Mouse (Mus musculus) limb, embryonic 14.5 days (tissue): ENCODE data around the gene Cuedc2. TPM values are rescaled to one million over a fixed set of nuclear protein-coding genes. Genes with fewer than 3 reads are reported as not detected.

Experiments used
- ATAC-seq: fragments of 200-750 bp; cut with Nextera tagmentation; 2 replicates; pipeline ENCODE4 v1.8.0; 2017; ENCODE audit warnings: low read depth, moderate number of reproducible peaks, moderate TSS enrichment; ENCODE audit not compliant: low FRiP score
- DNase-seq: peaks from one replicate; pipeline ENCODE4 v3.0.0-alpha.2; 2015; ENCODE audit warnings: low spot score
- H3K27ac ChIP-seq: fragments of 300-500 bp; sonication (generic); replicated peaks from 2 replicates; pipeline ENCODE4 v1.5.1; 2014; ENCODE audit warnings: low read depth, mild to moderate bottlenecking, low read length, moderate library complexity, mixed read lengths
- H3K27me3 ChIP-seq: fragments of 300-500 bp; sonication (generic); 2 replicates; pipeline ENCODE4 v1.6.1; 2014; ENCODE audit warnings: low read length, mixed read lengths; ENCODE audit not compliant: control insufficient read depth, insufficient read depth
- H3K36me3 ChIP-seq: fragments of 300-500 bp; sonication (generic); 2 replicates; pipeline ENCODE4 v1.6.1; 2014; ENCODE audit warnings: mild to moderate bottlenecking, low read length, moderate library complexity, mixed read lengths; ENCODE audit not compliant: control insufficient read depth, insufficient read depth
- H3K4me1 ChIP-seq: fragments of 300-500 bp; sonication (generic); 2 replicates; pipeline ENCODE4 v1.6.1; 2014; ENCODE audit warnings: antibody characterized with exemption, low read length, mixed read lengths; ENCODE audit not compliant: control insufficient read depth, insufficient read depth
- H3K4me2 ChIP-seq: fragments of 300-500 bp; sonication (generic); replicated peaks from 2 replicates; pipeline ENCODE4 v1.6.1; 2014; ENCODE audit warnings: low read depth, mild to moderate bottlenecking, low read length, moderate library complexity; ENCODE audit not compliant: severe bottlenecking
- H3K4me3 ChIP-seq: fragments of 300-500 bp; sonication (generic); replicated peaks from 2 replicates; pipeline ENCODE4 v1.5.1; 2014; ENCODE audit warnings: low read length
- H3K9ac ChIP-seq: fragments of 300-500 bp; sonication (generic); 2 replicates; pipeline ENCODE4 v1.6.1; 2014; ENCODE audit warnings: mild to moderate bottlenecking, low read depth, low read length, moderate library complexity; ENCODE audit not compliant: severe bottlenecking
- H3K9me3 ChIP-seq: fragments of 300-500 bp; sonication (generic); 2 replicates; pipeline ENCODE4 v1.6.1; 2016; ENCODE audit warnings: low read length; ENCODE audit not compliant: control insufficient read depth
- POLR2A ChIP-seq: fragments of 200-500 bp; IDR thresholded peaks from 2 replicates; pipeline ENCODE4 v1.8.0; 2012; ENCODE audit warnings: inconsistent platforms, mild to moderate bottlenecking, moderate library complexity, borderline replicate concordance; ENCODE audit not compliant: insufficient read depth, insufficient read length; ENCODE audit errors: extremely low read depth
- WGBS: fragments of 180-500 bp; shearing (Covaris S2); extraction: QIAGEN DNeasy Blood & Tissue Kit; methylation state at CpG from one replicate; pipeline ENCODE4 v1.1.7; 2014; 5-methylcytosine and 5-hydroxymethylcytosine counted together
- polyA plus RNA-seq, 2 experiments: library from polyadenylated mRNA; depleted of rRNA in 1 of 2; stranded (reverse) in 1 of 2; unstranded in 1 of 2; fragments of >200 nt; fragmentation: Nextera tagmentation in 1 of 2; extraction: Ambion mirVana in 1 of 2; gene quantifications; 2 replicates each; pipeline versions ENCODE4 v1.2.1 to v1.2.3; 2012 to 2014

Gene Cuedc2
- polyA plus RNA-seq, 2 experiments = 110 to 164 TPM

DNA sequence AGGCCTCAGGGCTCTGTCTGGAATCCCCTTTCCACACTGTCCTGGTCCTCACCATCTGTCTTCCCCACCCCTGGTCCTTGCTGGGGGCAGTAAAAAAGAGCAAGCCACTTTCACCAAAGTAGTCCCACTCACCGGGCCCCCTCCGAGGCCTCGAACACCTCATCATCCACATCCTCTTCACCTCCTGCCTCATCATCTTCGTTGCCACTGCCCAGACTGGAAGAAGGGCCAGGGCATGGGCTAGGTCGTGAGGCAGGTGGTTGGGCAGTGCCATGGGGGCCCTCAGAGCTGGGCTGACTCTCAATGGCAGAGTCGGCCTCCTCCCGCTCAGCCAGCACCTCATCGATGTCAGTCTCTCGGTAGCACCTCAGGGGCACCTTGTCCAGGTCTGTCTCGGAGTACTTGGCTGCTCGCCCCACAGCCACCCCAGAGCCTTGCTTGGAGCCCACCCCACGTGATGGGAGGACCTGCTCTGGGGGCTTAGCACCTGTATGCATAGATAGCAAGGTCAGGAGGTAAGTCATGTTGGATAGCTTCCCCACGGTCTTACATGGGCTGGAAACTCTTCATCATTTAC is 15.4 kb downstream of the Cuedc2 start:
- H3K9ac ChIP-seq = no peak overlapping the region
- no peak overlapping the region for H3K4me2 ChIP-seq
- DNase-seq (no peak), ATAC-seq (no peak)
- peaks cover 4% of the 10 kb centered on the region; the same call in 1 of the 2 replicates for H3K4me1 ChIP-seq
- no peaks in the 10 kb centered on the region for H3K9me3 ChIP-seq
- no peak overlapping the region for H3K27ac ChIP-seq
- peaks cover 84% of the 10 kb centered on the region for H3K27me3 ChIP-seq
- 75% methylated on average over 13 of the region's 13 CpGs for WGBS
- no peak for TF ChIP-seq POLR2A
- no peaks in the 10 kb centered on the region for H3K36me3 ChIP-seq
- H3K4me3 ChIP-seq = no peak overlapping the region

DNA sequence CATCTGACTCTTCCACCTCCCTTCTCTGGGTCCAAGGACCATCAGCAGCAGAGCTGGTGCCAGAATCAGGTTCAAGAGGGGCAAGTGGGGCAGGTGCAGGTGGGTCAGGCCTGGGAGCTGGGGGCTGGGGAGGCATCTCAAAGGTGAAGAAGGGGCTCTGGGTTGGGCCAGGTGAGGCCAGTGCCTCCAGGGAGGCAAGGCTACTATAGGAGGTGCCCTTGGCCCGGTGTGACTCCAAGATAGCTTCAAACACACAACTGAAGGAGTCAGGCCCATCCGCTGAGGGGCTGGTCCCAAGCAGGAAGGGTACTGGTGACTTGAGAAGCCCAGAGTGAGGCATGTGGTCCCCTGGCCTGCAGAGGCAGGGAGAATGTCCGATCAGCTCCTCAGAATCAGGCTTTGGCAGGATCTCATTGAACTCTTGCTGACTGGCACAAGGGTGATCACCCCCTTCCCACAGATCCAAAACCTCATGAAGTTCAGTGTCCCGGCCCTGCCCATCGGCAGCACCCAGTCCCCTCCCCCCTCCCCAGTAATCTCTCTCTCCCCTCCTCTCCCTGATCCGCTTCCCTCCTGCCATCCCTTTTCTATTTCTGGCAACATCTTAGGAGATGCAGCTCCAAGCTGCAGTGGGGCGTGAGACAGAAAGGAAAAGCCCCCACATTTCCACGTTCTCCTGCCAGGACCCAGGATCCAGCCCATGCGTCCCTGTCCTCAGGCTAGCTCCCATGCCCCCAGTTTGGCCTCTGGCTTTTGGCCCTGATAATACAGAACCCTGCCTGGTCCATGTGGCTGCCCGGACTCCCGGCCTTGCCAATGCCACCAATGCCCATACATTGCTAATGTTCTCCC is 16.1 kb downstream of the Cuedc2 start:
- no peak overlapping the region for H3K4me2 ChIP-seq
- TF ChIP-seq POLR2A = no peak
- H3K9ac ChIP-seq = no peak overlapping the region
- H3K36me3 ChIP-seq = no peaks in the 10 kb centered on the region
- H3K9me3 ChIP-seq = no peaks in the 10 kb centered on the region
- H3K27me3 ChIP-seq = peaks cover 88% of the 10 kb centered on the region
- H3K4me3 ChIP-seq = no peak overlapping the region
- DNase-seq = no peak
- 54% methylated on average over 10 of the region's 11 CpGs for WGBS
- ATAC-seq = no peak
- H3K27ac ChIP-seq = no peak overlapping the region
- H3K4me1 ChIP-seq = peaks cover 5% of the 10 kb centered on the region

- Histone ChIP-seq H3K4me3 (no peak overlapping the region), H3K36me3 (no peaks in the 10 kb centered on the region), H3K27ac (no peak overlapping the region), H3K27me3 (peaks cover 88% of the 10 kb centered on the region), H3K9me3 (no peaks in the 10 kb centered on the region), H3K4me2 (no peak overlapping the region), H3K9ac (no peak overlapping the region), H3K4me1 (peaks cover 7% of the 10 kb centered on the region)
- TF ChIP-seq POLR2A = no peak
- 17% methylated on average over 6 of the region's 6 CpGs for WGBS
- ATAC-seq = no peak
- peak; percentile 42 for DNase-seq
Measured at GRCm38 (mm10) chr19:46321101-46321943, 17.2 kb downstream of the Cuedc2 start.

- no peak for DNase-seq
- Histone ChIP-seq H3K9me3 (no peaks in the 10 kb centered on the region), H3K4me1 (peaks cover 7% of the 10 kb centered on the region), H3K27me3 (peaks cover 89% of the 10 kb centered on the region), H3K9ac (no peak overlapping the region), H3K36me3 (no peaks in the 10 kb centered on the region), H3K27ac (no peak overlapping the region), H3K4me2 (no peak overlapping the region), H3K4me3 (no peak overlapping the region)
- WGBS = 81% methylated on average over 8 of the region's 8 CpGs
- no peak for ATAC-seq
- TF ChIP-seq POLR2A = no peak
Measured at GRCm38 (mm10) chr19:46320076-46320785, 18.3 kb downstream of the Cuedc2 start.
